Mouse (Mus musculus): ENCODE measurements around the gene Cnr2. TPM values are rescaled to one million over a fixed set of nuclear protein-coding genes. Genes with fewer than 3 reads are reported as not detected.

Gene Cnr2
- polyA plus RNA-seq, 1 experiment from 2014 or later: 0.06 TPM

GRCm38 (mm10) chr4:135955886-135956285 lies 60.7 kb downstream of the Cnr2 start:
- H3K4me2 ChIP-seq (ENCODE audit: low read length): no peak overlapping the region
- no peaks in the 10 kb centered on the region for H3K27me3 ChIP-seq (ENCODE audit: control insufficient read depth, insufficient read depth, low read depth, low read length)
- 85% methylated on average over 8 of the region's 9 CpGs for WGBS
- H3K4me3 ChIP-seq (ENCODE audit: low read depth, low read length): no peak overlapping the region
- H3K9me3 ChIP-seq (replicated peaks; ENCODE audit: control insufficient read depth, low read length, poor library complexity, severe bottlenecking): no peaks in the 10 kb centered on the region
- peaks cover 33% of the 10 kb centered on the region for H3K36me3 ChIP-seq (ENCODE audit: control insufficient read depth, insufficient read depth, low read length)
- no peak for ATAC-seq
- no peaks in the 10 kb centered on the region for H3K4me1 ChIP-seq (ENCODE audit: control insufficient read depth, insufficient read depth, low read length)
- H3K9ac ChIP-seq (ENCODE audit: low read depth, low read length): no peak overlapping the region
- no peak overlapping the region for H3K27ac ChIP-seq (ENCODE audit: low read length)

GRCm38 (mm10) chr4:135958354-135958753 lies 63.2 kb downstream of the Cnr2 start:
- Histone ChIP-seq H3K27ac (ENCODE audit: low read length) (no peak overlapping the region), H3K9me3 (replicated peaks; ENCODE audit: control insufficient read depth, low read length, poor library complexity, severe bottlenecking) (no peaks in the 10 kb centered on the region), H3K36me3 (ENCODE audit: control insufficient read depth, insufficient read depth, low read length) (peaks cover 21% of the 10 kb centered on the region), H3K4me2 (ENCODE audit: low read length) (no peak overlapping the region), H3K4me3 (ENCODE audit: low read depth, low read length) (no peak overlapping the region), H3K9ac (ENCODE audit: low read depth, low read length) (no peak overlapping the region), H3K4me1 (ENCODE audit: control insufficient read depth, insufficient read depth, low read length) (peaks cover 6% of the 10 kb centered on the region), H3K27me3 (ENCODE audit: control insufficient read depth, insufficient read depth, low read depth, low read length) (no peaks in the 10 kb centered on the region)
- ATAC-seq: no peak
- WGBS: 65% methylated on average over 8 of the region's 8 CpGs

GRCm38 (mm10) chr4:135960717-135961116 lies 65.5 kb downstream of the Cnr2 start:
- Histone ChIP-seq H3K9ac (ENCODE audit: low read depth, low read length) (no peak overlapping the region), H3K4me3 (ENCODE audit: low read depth, low read length) (no peak overlapping the region), H3K27me3 (ENCODE audit: control insufficient read depth, insufficient read depth, low read depth, low read length) (no peaks in the 10 kb centered on the region), H3K4me2 (ENCODE audit: low read length) (no peak overlapping the region), H3K36me3 (ENCODE audit: control insufficient read depth, insufficient read depth, low read length) (peaks cover 15% of the 10 kb centered on the region), H3K27ac (ENCODE audit: low read length) (no peak overlapping the region), H3K9me3 (replicated peaks; ENCODE audit: control insufficient read depth, low read length, poor library complexity, severe bottlenecking) (no peaks in the 10 kb centered on the region), H3K4me1 (ENCODE audit: control insufficient read depth, insufficient read depth, low read length) (peaks cover 16% of the 10 kb centered on the region)
- ATAC-seq: no peak
- 23% methylated on average over 5 of the region's 5 CpGs for WGBS

- no peak overlapping the region for H3K4me2 ChIP-seq (ENCODE audit: low read length)
- 91% methylated on average over 5 of the region's 5 CpGs for WGBS
- H3K4me1 ChIP-seq (ENCODE audit: control insufficient read depth, insufficient read depth, low read length): peaks cover 16% of the 10 kb centered on the region
- H3K36me3 ChIP-seq (ENCODE audit: control insufficient read depth, insufficient read depth, low read length): peaks cover 10% of the 10 kb centered on the region
- no peak for ATAC-seq
- no peak overlapping the region for H3K4me3 ChIP-seq (ENCODE audit: low read depth, low read length)
- no peaks in the 10 kb centered on the region for H3K9me3 ChIP-seq (replicated peaks; ENCODE audit: control insufficient read depth, low read length, poor library complexity, severe bottlenecking)
- no peak overlapping the region for H3K9ac ChIP-seq (ENCODE audit: low read depth, low read length)
- no peaks in the 10 kb centered on the region for H3K27me3 ChIP-seq (ENCODE audit: control insufficient read depth, insufficient read depth, low read depth, low read length)
- no peak overlapping the region for H3K27ac ChIP-seq (ENCODE audit: low read length)
These were observed 66.5 kb downstream of the Cnr2 start for GRCm38 (mm10) chr4:135961709-135962108.

- WGBS: 89% methylated on average over 7 of the region's 7 CpGs
- no peak overlapping the region for H3K4me3 ChIP-seq (ENCODE audit: low read depth, low read length)
- no peak overlapping the region for H3K9ac ChIP-seq (ENCODE audit: low read depth, low read length)
- H3K36me3 ChIP-seq (ENCODE audit: control insufficient read depth, insufficient read depth, low read length): peaks cover 10% of the 10 kb centered on the region
- H3K27ac ChIP-seq (ENCODE audit: low read length): no peak overlapping the region
- H3K4me1 ChIP-seq (ENCODE audit: control insufficient read depth, insufficient read depth, low read length): peaks cover 16% of the 10 kb centered on the region
- ATAC-seq: no peak
- H3K9me3 ChIP-seq (replicated peaks; ENCODE audit: control insufficient read depth, low read length, poor library complexity, severe bottlenecking): no peaks in the 10 kb centered on the region
- no peak overlapping the region for H3K4me2 ChIP-seq (ENCODE audit: low read length)
- no peaks in the 10 kb centered on the region for H3K27me3 ChIP-seq (ENCODE audit: control insufficient read depth, insufficient read depth, low read depth, low read length)
These were observed 67.0 kb downstream of the Cnr2 start for GRCm38 (mm10) chr4:135962198-135962597.

- 8% methylated on average over 15 of the region's 15 CpGs for WGBS
- H3K36me3 ChIP-seq (ENCODE audit: control insufficient read depth, insufficient read depth, low read length): peaks cover 17% of the 10 kb centered on the region
- no peaks in the 10 kb centered on the region for H3K9me3 ChIP-seq (replicated peaks; ENCODE audit: control insufficient read depth, low read length, poor library complexity, severe bottlenecking)
- peak overlapping the region; percentile 91 for H3K27ac ChIP-seq (ENCODE audit: low read length)
- H3K27me3 ChIP-seq (ENCODE audit: control insufficient read depth, insufficient read depth, low read depth, low read length): no peaks in the 10 kb centered on the region
- peak overlapping the region; percentile 81 for H3K9ac ChIP-seq (ENCODE audit: low read depth, low read length)
- no peak; the same call in 1 of the 2 replicates for ATAC-seq
- H3K4me1 ChIP-seq (ENCODE audit: control insufficient read depth, insufficient read depth, low read length): peaks cover 16% of the 10 kb centered on the region
- peak overlapping the region; percentile 91 for H3K4me2 ChIP-seq (ENCODE audit: low read length)
- peak overlapping the region; percentile 66 for H3K4me3 ChIP-seq (ENCODE audit: low read depth, low read length)
These were observed 67.8 kb downstream of the Cnr2 start for GRCm38 (mm10) chr4:135962946-135963345.

- H3K27me3 ChIP-seq (ENCODE audit: control insufficient read depth, insufficient read depth, low read depth, low read length): no peaks in the 10 kb centered on the region
- ATAC-seq: peak; percentile 94
- peak within 1 kb of the TSS; percentile 91 for H3K27ac ChIP-seq (ENCODE audit: low read length)
- peak within 1 kb of the TSS; percentile 81 for H3K9ac ChIP-seq (ENCODE audit: low read depth, low read length)
- peaks cover 16% of the 10 kb centered on the region for H3K4me1 ChIP-seq (ENCODE audit: control insufficient read depth, insufficient read depth, low read length)
- peak within 1 kb of the TSS; percentile 66 for H3K4me3 ChIP-seq (ENCODE audit: low read depth, low read length)
- no peaks in the 10 kb centered on the region for H3K9me3 ChIP-seq (replicated peaks; ENCODE audit: control insufficient read depth, low read length, poor library complexity, severe bottlenecking)
- H3K36me3 ChIP-seq (ENCODE audit: control insufficient read depth, insufficient read depth, low read length): peaks cover 24% of the 10 kb centered on the region
- H3K4me2 ChIP-seq (ENCODE audit: low read length): peak within 1 kb of the TSS; percentile 91
- WGBS: under 1% methylated on average over 56 of the region's 56 CpGs
These were observed 68.4 kb downstream of the Cnr2 start, which contains the start of gene Gale for GRCm38 (mm10) chr4:135963457-135964193. Gene Gale (plus strand): TSS chr4:135963727.

- Histone ChIP-seq H3K4me3 (ENCODE audit: low read depth, low read length) (peak overlapping the region; percentile 66), H3K27me3 (ENCODE audit: control insufficient read depth, insufficient read depth, low read depth, low read length) (no peaks in the 10 kb centered on the region), H3K9ac (ENCODE audit: low read depth, low read length) (peak overlapping the region; percentile 81), H3K27ac (ENCODE audit: low read length) (peak overlapping the region; percentile 91), H3K4me1 (ENCODE audit: control insufficient read depth, insufficient read depth, low read length) (peaks cover 16% of the 10 kb centered on the region), H3K36me3 (ENCODE audit: control insufficient read depth, insufficient read depth, low read length) (peaks cover 29% of the 10 kb centered on the region), H3K9me3 (replicated peaks; ENCODE audit: control insufficient read depth, low read length, poor library complexity, severe bottlenecking) (no peaks in the 10 kb centered on the region), H3K4me2 (ENCODE audit: low read length) (peak overlapping the region; percentile 82)
- 0 out of 2 replicates have a peak, but pooled peaks have one; percentile 6 for ATAC-seq
- 3% methylated on average over 12 of the region's 12 CpGs for WGBS
These were observed 69.2 kb downstream of the Cnr2 start for GRCm38 (mm10) chr4:135964426-135964825.

- H3K9me3 ChIP-seq (replicated peaks; ENCODE audit: control insufficient read depth, low read length, poor library complexity, severe bottlenecking): no peaks in the 10 kb centered on the region
- H3K4me3 ChIP-seq (ENCODE audit: low read depth, low read length): no peak overlapping the region
- no peak for ATAC-seq
- peaks cover 16% of the 10 kb centered on the region for H3K4me1 ChIP-seq (ENCODE audit: control insufficient read depth, insufficient read depth, low read length)
- no peaks in the 10 kb centered on the region for H3K27me3 ChIP-seq (ENCODE audit: control insufficient read depth, insufficient read depth, low read depth, low read length)
- H3K4me2 ChIP-seq (ENCODE audit: low read length): no peak overlapping the region; the same call in 1 of the 2 replicates
- WGBS: 87% methylated on average over 9 of the region's 9 CpGs
- H3K36me3 ChIP-seq (ENCODE audit: control insufficient read depth, insufficient read depth, low read length): peaks cover 26% of the 10 kb centered on the region
- no peak overlapping the region for H3K27ac ChIP-seq (ENCODE audit: low read length)
- no peak overlapping the region for H3K9ac ChIP-seq (ENCODE audit: low read depth, low read length)
These were observed 69.9 kb downstream of the Cnr2 start for GRCm38 (mm10) chr4:135965113-135965512.

All from midbrain, embryonic 16.5 days (tissue).